Mouse (Mus musculus) cerebellum, postnatal 14 days (tissue): ENCODE data around the gene Bmt2.
A peak's percentile ranks its signal among the peaks of the same experiment; 100 is the strongest.

Experiments used
- DNase-seq, 2 experiments: peaks; one replicate each; pipeline ENCODE4 v3.0.0; 2021; ENCODE audit warnings: mixed read lengths in 2 of 2

Gene Bmt2

DNA sequence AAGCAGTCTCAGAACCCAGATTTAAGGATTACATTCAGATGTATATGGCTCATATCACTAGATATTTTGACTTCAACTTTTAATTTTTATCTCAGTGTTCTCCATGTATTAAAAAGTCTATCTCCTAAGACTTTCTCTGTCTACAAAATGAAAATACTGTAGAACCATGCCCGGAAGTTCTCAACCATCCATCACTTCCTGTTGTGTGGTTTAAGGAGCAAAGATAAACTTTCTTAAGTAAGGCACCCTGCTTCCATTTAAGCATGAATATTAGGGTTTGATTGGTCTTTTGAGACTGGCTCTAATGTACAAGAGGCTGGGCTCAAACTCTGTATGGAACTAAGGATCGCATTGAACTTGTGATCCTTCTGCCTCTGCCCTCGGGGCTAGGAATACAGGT is 63.2 kb downstream of the Bmt2 start:
- no peak for DNase-seq

GRCm38 (mm10) chr6:13613671-13614070 is 64.1 kb downstream of the Bmt2 start:
- DNase-seq = no peak

DNA sequence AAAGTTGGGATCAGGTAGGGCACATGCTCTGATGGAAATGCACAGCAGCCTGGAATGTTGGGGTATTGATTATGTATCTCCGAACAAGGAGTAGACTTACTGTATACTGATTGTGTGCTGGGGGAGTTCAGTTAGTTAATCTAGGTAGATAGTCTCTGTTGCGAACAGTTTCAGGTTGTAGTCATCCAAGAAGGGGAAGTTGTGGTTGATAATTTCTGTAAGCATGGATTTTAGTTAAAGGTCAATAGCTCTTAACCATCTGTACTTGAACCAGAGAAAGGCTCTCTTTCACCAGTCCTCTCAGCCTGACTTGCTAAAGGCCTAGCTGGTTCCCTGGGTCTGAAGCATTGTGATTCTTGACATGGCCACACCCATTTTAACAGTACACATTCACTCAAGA is 66.9 kb downstream of the Bmt2 start:
- no peak for DNase-seq

GRCm38 (mm10) chr6:13609353-13610140 is 68.2 kb downstream of the Bmt2 start:
- no peak for DNase-seq

DNA sequence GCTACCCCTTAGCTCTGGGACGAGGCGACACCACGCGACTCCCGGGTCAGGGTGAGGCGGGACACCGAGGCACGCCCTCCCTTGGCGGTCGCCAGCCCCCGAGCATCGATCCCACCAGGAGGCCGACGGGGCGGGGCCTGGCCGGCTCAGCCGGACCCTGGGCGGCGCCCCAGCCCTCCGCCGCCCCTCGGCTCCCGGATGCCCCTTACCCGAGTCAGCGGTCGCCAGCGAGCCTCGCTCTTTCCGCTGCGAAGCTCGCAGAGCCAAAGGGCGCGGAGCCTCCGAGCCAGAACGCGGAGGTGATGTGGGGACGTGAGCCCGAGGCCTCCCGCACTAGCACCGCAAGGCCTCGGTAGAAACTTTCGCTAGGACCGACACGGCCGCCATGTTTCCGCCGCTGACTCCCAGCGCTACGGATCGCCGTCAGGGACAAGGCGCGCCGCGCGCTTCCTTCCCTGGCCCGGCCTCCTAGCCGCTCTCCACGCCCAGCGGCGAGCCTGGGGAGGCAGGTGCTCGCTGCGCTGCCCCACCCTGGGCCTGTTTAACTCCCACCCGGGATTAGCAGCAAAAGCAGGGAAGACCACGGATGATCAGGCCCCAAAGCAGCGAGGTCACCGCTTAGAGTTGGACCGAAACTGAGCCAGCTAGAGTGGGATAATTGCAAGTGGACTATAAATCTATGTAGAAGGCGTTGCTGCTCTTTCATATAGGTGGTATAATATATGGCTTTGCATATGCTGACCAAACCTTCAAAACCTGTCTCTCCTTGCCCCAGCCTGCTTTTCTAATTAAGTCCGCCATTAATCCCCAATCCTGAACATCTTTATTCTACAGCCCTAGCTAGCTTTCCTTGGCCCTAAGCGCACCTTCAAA is 69.9 kb downstream of the Bmt2 start, which contains the start of gene Tmem168:
TSS of gene Tmem168 (minus strand) at position 480 of the 873 bp plus-strand sequence.
- DNase-seq = peak; percentile 95 to 97

DNA sequence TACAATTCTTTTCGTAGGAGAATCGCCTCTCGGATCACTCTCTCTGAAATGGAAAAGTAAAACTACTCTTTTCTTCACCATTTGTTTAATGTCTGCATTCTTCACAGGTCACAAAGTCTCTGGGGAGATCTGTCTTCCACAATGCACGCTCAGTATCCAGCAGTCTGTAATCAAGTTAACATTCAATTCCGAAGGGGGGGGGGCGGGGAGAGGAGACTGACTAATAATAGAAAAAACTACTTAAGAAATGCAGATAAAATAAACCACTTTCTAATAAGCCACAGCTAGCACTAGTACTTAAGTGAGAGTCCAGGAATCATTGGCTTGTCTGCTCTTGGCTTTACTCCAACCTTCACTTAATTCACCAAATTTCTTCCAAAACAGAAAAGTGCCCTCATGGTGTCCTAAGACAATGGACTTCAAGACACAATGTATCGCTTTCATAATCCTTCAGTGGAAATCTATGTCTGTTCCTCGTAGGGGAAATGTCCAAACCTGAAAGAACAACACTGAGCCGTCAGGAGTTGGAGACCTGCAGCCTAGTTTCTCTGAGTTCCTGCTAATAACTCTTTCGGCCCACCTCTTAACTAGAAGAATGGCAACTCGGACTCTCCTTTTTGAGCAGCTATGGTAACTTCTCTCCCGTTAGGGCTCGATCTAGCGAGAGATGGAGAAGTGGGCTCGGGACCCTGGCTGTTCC is 70.7 kb downstream of the Bmt2 start:
- no peak for DNase-seq

GRCm38 (mm10) chr6:13606394-13606793 is 71.4 kb downstream of the Bmt2 start:
- DNase-seq = no peak

DNA sequence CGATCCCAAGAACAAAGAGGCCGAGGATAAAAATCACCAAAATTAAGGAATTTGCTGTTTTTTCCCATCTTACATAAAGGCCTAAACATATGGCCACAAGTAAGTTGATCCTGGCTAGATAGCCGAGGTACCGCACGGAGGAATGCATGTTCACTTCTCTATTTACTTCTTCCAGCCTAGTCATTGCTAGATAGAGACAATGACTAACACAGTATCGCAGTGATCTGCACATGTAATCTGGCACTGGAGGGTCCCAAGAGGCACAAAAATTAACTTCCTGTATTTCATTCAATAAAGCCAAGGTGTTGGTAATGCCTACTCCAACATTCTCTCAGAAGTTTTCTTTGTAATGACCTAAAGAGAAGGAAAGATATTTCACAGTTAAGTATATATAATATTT is 74.6 kb downstream of the Bmt2 start:
- DNase-seq = no peak

GRCm38 (mm10) chr6:13601587-13601986 is 76.2 kb downstream of the Bmt2 start:
- peak; percentile 17 to 27 for DNase-seq

- DNase-seq = no peak
Observed at GRCm38 (mm10) chr6:13598239-13598923, 79.4 kb downstream of the Bmt2 start.

DNA sequence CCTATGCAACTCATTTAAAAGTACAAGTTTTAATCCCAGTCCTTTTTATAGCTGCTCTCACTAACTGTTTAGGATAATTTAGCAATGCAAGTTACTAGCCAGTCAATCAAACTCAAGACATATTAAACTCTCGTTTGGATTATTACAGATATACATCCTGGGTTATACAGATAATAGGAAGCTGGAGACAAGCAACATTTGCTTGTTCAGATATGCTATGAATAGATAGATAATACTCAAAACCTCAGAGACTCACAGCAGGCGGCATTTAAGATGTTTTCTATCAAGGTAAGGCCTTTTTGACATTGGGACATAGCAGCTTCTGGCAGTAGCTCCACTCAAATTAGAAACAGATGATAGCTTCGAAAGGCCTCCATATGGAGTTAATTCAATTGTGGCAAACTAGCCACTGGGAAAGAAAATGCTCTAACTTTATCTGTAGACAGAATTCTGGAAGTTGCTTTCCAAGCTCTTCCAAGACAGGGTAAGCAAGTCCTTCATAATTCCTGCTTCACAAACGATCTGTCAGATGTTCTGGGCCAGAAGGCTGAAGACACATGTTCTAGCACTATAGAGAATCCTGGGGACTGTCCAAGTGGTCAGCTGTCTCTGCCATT is 84.9 kb downstream of the Bmt2 start:
- no peak for DNase-seq

DNA sequence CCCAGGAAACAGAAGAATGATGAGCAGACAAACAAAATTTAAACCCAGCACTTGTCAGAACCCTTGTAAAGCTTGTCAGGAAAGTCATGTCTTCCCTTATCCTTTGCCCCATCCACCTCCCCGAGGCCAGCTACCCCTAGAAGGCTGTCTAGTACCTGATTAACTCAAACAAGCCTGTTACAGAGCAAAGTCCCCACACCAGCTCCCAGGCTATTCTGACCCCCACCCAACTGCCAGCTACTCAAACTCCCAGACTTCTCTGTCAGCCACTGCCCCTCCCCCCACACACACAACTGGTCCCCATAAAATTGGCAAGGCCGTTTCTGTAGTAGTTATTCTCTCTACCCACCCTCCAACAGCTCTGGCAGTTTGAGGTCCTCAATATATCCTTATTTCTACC is 91.2 kb downstream of the Bmt2 start:
- DNase-seq = no peak

- DNase-seq = no peak
Observed at GRCm38 (mm10) chr6:13586154-13586553, 91.6 kb downstream of the Bmt2 start.

GRCm38 (mm10) chr6:13584788-13585187 is 93.0 kb downstream of the Bmt2 start:
- DNase-seq = no peak

- DNase-seq = no peak
Observed at GRCm38 (mm10) chr6:13582075-13582474, 95.7 kb downstream of the Bmt2 start.
